Mouse (Mus musculus) kidney, adult 8-10 months (tissue): ENCODE results near the gene Leo1.
"Not testable (repeated sequence)": the region's sequence is repeated elsewhere in the genome, so short reads cannot be mapped to it uniquely, and the experiment has no call there.

Source experiments
- DNase-seq, 2 experiments: peaks; one replicate each; pipeline ENCODE4 v3.0.0; 2022

Leo1 gene

GRCm38 (mm10) chr9:75477212-75477611, 35.9 kb downstream of the Leo1 start:
- no peak for DNase-seq

GRCm38 (mm10) chr9:75479106-75479725, 37.9 kb downstream of the Leo1 start:
- no peak for DNase-seq

- DNase-seq = no peak
These were observed 39.3 kb downstream of the Leo1 start for GRCm38 (mm10) chr9:75480536-75481075.

- DNase-seq = no peak
These were observed 43.9 kb downstream of the Leo1 start for GRCm38 (mm10) chr9:75485231-75485630.

- not testable (repeated sequence) for DNase-seq
These were observed 46.9 kb downstream of the Leo1 start for GRCm38 (mm10) chr9:75488255-75488654.

GRCm38 (mm10) chr9:75494407-75495005, 53.2 kb downstream of the Leo1 start:
- DNase-seq = no peak

- DNase-seq = no peak
These were observed 54.6 kb downstream of the Leo1 start for GRCm38 (mm10) chr9:75495945-75496344.

GRCm38 (mm10) chr9:75498571-75498970, 57.2 kb downstream of the Leo1 start:
- DNase-seq = no peak

GRCm38 (mm10) chr9:75504311-75504710, 63.0 kb downstream of the Leo1 start:
- DNase-seq = no peak

- DNase-seq = no peak
These were observed 70.1 kb downstream of the Leo1 start for GRCm38 (mm10) chr9:75511236-75511939.

GRCm38 (mm10) chr9:75515464-75516113, 74.3 kb downstream of the Leo1 start:
- peak; percentile 11 to 24 for DNase-seq
